In genomic region chr15:97811307-97811706, GRCm38 (mm10) we compare ENCODE assay signal across 27 mouse cellular contexts. TPM values are rescaled to one million over a fixed set of nuclear protein-coding genes. Genes with fewer than 3 reads are reported as not detected.
DNase-seq lines count a peak whose midpoint lies in the region; ATAC-seq and TF ChIP-seq lines count a peak whose summit lies in the region.
"Had no signal": no experiment of that assay in that cellular context is flagged by ENCODE, and none has a peak within 500 bp of the region (broad histone marks: within the 10 kb centered on the region; RNA-seq: fewer than 3 reads in every experiment).

No protein-coding gene starts in this region.

- H3K27ac ChIP-seq in forebrain, embryonic 13.5 days: peak overlapping the region; percentile 57
- no peak overlapping the region for H3K27ac ChIP-seq in forebrain, embryonic 10.5 days
- peak overlapping the region; percentile 88 for H3K27ac ChIP-seq in heart, postnatal 0 days (ENCODE audit: low read depth)
- 0 out of 2 replicates have a peak overlapping the region, but pooled peaks have one; percentile 68 for H3K27ac ChIP-seq in limb, embryonic 15.5 days
- H3K27ac ChIP-seq in limb, embryonic 10.5 days: no peak overlapping the region
- H3K27ac ChIP-seq: limb, embryonic 12.5 days; liver, embryonic 12.5 days; midbrain, embryonic 12.5 days had no signal

- H3K9me3 ChIP-seq in forebrain, embryonic 13.5 days (replicated peaks): no peaks in the 10 kb centered on the region
- H3K9me3 ChIP-seq in forebrain, embryonic 10.5 days: no peaks in the 10 kb centered on the region; the same call in 1 of the 2 replicates
- H3K9me3 ChIP-seq in heart, postnatal 0 days (replicated peaks; ENCODE audit: control insufficient read depth, low read length): no peaks in the 10 kb centered on the region
- H3K9me3 ChIP-seq in limb, embryonic 15.5 days: no peaks in the 10 kb centered on the region
- H3K9me3 ChIP-seq in limb, embryonic 10.5 days (replicated peaks): no peaks in the 10 kb centered on the region
- H3K9me3 ChIP-seq: embryonic facial prominence, embryonic 13.5 days; heart, embryonic 12.5 days; limb, embryonic 12.5 days; liver, embryonic 12.5 days; midbrain, embryonic 12.5 days; neural tube, embryonic 13.5 days had no signal

- ATAC-seq in forebrain, embryonic 13.5 days: no peak
- no peak for ATAC-seq in heart, postnatal 0 days (ENCODE audit: insufficient read depth, low read depth)
- ATAC-seq in limb, embryonic 15.5 days (ENCODE audit: insufficient number of reproducible peaks, low FRiP score, low TSS enrichment, low read depth): no peak
- ATAC-seq: activated CD4-positive, CD25-positive, alpha-beta regulatory T cell, adult 4 months; inflammation-experienced regulatory T-cells, adult 6 months; liver, embryonic 12.5 days had no signal

- H3K4me1 ChIP-seq in forebrain, embryonic 13.5 days: peaks cover 28% of the 10 kb centered on the region
- peaks cover 37% of the 10 kb centered on the region for H3K4me1 ChIP-seq in forebrain, embryonic 10.5 days
- peaks cover 43% of the 10 kb centered on the region for H3K4me1 ChIP-seq in heart, postnatal 0 days (ENCODE audit: control insufficient read depth, insufficient read depth)
- H3K4me1 ChIP-seq in limb, embryonic 15.5 days: peaks cover 43% of the 10 kb centered on the region
- peaks cover 28% of the 10 kb centered on the region for H3K4me1 ChIP-seq in limb, embryonic 10.5 days

- TF ChIP-seq POLR2A in myocyte (IDR thresholded peaks at IDR 0.05; ENCODE audit: insufficient read length, low read depth): no peak

- no peak overlapping the region for H3K4me3 ChIP-seq in forebrain, embryonic 13.5 days
- no peak overlapping the region for H3K4me3 ChIP-seq in forebrain, embryonic 10.5 days
- no peak overlapping the region for H3K4me3 ChIP-seq in heart, postnatal 0 days (ENCODE audit: low read depth, low read length)
- no peak overlapping the region for H3K4me3 ChIP-seq in limb, embryonic 15.5 days
- H3K4me3 ChIP-seq in limb, embryonic 10.5 days: no peak overlapping the region
- no peak overlapping the region for H3K4me3 ChIP-seq in myocyte
- H3K4me3 ChIP-seq: embryonic facial prominence, embryonic 13.5 days; erythroblast, embryonic 14.5 days; heart, embryonic 12.5 days; limb, embryonic 12.5 days; liver, embryonic 12.5 days; midbrain, embryonic 12.5 days; neural tube, embryonic 13.5 days had no signal

- no peak overlapping the region for H3K4me2 ChIP-seq in forebrain, embryonic 13.5 days
- no peak overlapping the region for H3K4me2 ChIP-seq in heart, postnatal 0 days (ENCODE audit: low read depth, low read length)
- H3K4me2 ChIP-seq in limb, embryonic 15.5 days: no peak overlapping the region
- H3K4me2 ChIP-seq in myocyte (ENCODE audit: low read depth): peak overlapping the region; percentile 73
- H3K4me2 ChIP-seq: embryonic facial prominence, embryonic 13.5 days; heart, embryonic 12.5 days; hindbrain, embryonic 14.5 days; limb, embryonic 12.5 days; liver, embryonic 12.5 days; midbrain, embryonic 12.5 days; neural tube, embryonic 13.5 days had no signal

- no peak for TF ChIP-seq CTCF in heart, postnatal 0 days (IDR thresholded peaks at IDR 0.05; ENCODE audit: low read depth)

- H3K79me2 ChIP-seq in myocyte (ENCODE audit: control insufficient read depth, insufficient read depth): peaks cover 9% of the 10 kb centered on the region

- H3ac ChIP-seq in myocyte (ENCODE audit: control insufficient read depth, insufficient read length): no peak overlapping the region

- H3K9ac ChIP-seq in forebrain, embryonic 13.5 days: no peak overlapping the region
- H3K9ac ChIP-seq in heart, postnatal 0 days (replicated peaks; ENCODE audit: low read depth, low read length): no peak overlapping the region
- no peak overlapping the region for H3K9ac ChIP-seq in limb, embryonic 15.5 days
- H3K9ac ChIP-seq: hindbrain, embryonic 14.5 days; limb, embryonic 12.5 days; liver, embryonic 12.5 days; midbrain, embryonic 12.5 days had no signal

- no peak for DNase-seq in forebrain, embryonic 10.5 days (ENCODE audit: extremely low spot score, low spot score)
- no peak for DNase-seq in heart, postnatal 0 days (ENCODE audit: low spot score)
- no peak for DNase-seq in heart, adult 18-20 months
- DNase-seq in limb, embryonic 10.5 days (ENCODE audit: low spot score): no peak
- DNase-seq in left cerebral cortex, adult 8-10 months (ENCODE audit: low spot score in 2 of 2): no peak
- DNase-seq: adrenal gland, postnatal 14 days; embryo, embryonic 11 days; heart, postnatal 4 days; kidney, adult 9 months; kidney, postnatal 4 days; layer of hippocampus, adult 9-11 months; lung, adult 18-20 months; lung, postnatal 10 days; thymus, postnatal 14 days had no signal

- H3K27me3 ChIP-seq in forebrain, embryonic 13.5 days: no peaks in the 10 kb centered on the region
- no peaks in the 10 kb centered on the region for H3K27me3 ChIP-seq in forebrain, embryonic 10.5 days (ENCODE audit: poor library complexity, severe bottlenecking)
- H3K27me3 ChIP-seq in heart, postnatal 0 days (ENCODE audit: control insufficient read depth, insufficient read depth, low read length): no peaks in the 10 kb centered on the region
- H3K27me3 ChIP-seq in limb, embryonic 15.5 days: no peaks in the 10 kb centered on the region
- no peaks in the 10 kb centered on the region for H3K27me3 ChIP-seq in limb, embryonic 10.5 days (ENCODE audit: low read depth, poor library complexity, severe bottlenecking)
- H3K27me3 ChIP-seq in myocyte (ENCODE audit: control insufficient read depth, insufficient read depth, insufficient read length): no peaks in the 10 kb centered on the region
- H3K27me3 ChIP-seq: embryonic facial prominence, embryonic 13.5 days; heart, embryonic 12.5 days; limb, embryonic 12.5 days; liver, embryonic 12.5 days; midbrain, embryonic 12.5 days; neural tube, embryonic 13.5 days had no signal

- TF ChIP-seq EP300 in heart, postnatal 0 days (IDR thresholded peaks at IDR 0.05; ENCODE audit: low read depth): no peak

- peaks cover 52% of the 10 kb centered on the region for H3K36me3 ChIP-seq in forebrain, embryonic 13.5 days (ENCODE audit: poor library complexity, severe bottlenecking)
- H3K36me3 ChIP-seq in forebrain, embryonic 10.5 days (replicated peaks): peaks cover 61% of the 10 kb centered on the region
- H3K36me3 ChIP-seq in heart, postnatal 0 days (replicated peaks; ENCODE audit: control insufficient read depth, insufficient read depth, low read length): peaks cover 51% of the 10 kb centered on the region
- peaks cover 50% of the 10 kb centered on the region for H3K36me3 ChIP-seq in limb, embryonic 15.5 days
- H3K36me3 ChIP-seq in limb, embryonic 10.5 days: peaks cover 63% of the 10 kb centered on the region
- H3K36me3 ChIP-seq in myocyte (ENCODE audit: control insufficient read depth, insufficient read depth): peaks cover 4% of the 10 kb centered on the region

- WGBS in forebrain, embryonic 13.5 days: 87% methylated on average over 9 of the region's 9 CpGs
- WGBS in forebrain, embryonic 10.5 days: 89% methylated on average over 9 of the region's 9 CpGs
- WGBS in heart, postnatal 0 days: 88% methylated on average over 9 of the region's 9 CpGs
- 86% methylated on average over 9 of the region's 9 CpGs for WGBS in limb, embryonic 15.5 days
- WGBS in limb, embryonic 10.5 days: 92% methylated on average over 9 of the region's 9 CpGs

TF ChIP-seq in myocyte, 11 proteins besides CTCF, POLR2A, EP300 and RAD21 (continues in another document):
- TF ChIP-seq MYOG (IDR thresholded peaks at IDR 0.05; ENCODE audit: control insufficient read depth in 1 of 3, insufficient read depth in 1 of 3, insufficient read length in 2 of 3, low read depth in 2 of 3) (no peak), POLR2AphosphoS2 (IDR thresholded peaks at IDR 0.05; ENCODE audit: insufficient read length, low read depth) (no peak), TCF3 (IDR thresholded peaks at IDR 0.05; ENCODE audit: insufficient read length, low read depth) (no peak), MAX (IDR thresholded peaks at IDR 0.05; ENCODE audit: low read depth) (no peak)

RNA-seq across cellular contexts. Expression of gene Slc48a1, which starts 33.0 kb away (rescaled TPM):
- 44.1 and 45.2 TPM in 2 replicates for polyA plus RNA-seq in forebrain, embryonic 13.5 days (2015; fragmentation: Nextera tagmentation; extraction: Ambion mirVana)
- 28.7 and 32.2 TPM in 2 replicates for polyA plus RNA-seq in forebrain, embryonic 10.5 days (2016; fragmentation: Nextera tagmentation; extraction: Ambion mirVana)
- total RNA-seq in heart, postnatal 0 days (2014; rRNA removed; ENCODE audit: low replicate concordance): 56.5 and 76.1 TPM in 2 replicates
- 90.9 and 92.1 TPM in 2 replicates for polyA plus RNA-seq in heart, postnatal 0 days (2015; fragmentation: Nextera tagmentation; extraction: Ambion mirVana)
- 10 to 100 TPM; 57.9 to 69.7 TPM for total RNA-seq in heart, adult 18-20 months (2021)
- 58.7 and 59.0 TPM in 2 replicates for polyA plus RNA-seq in limb, embryonic 15.5 days (2015; fragmentation: Nextera tagmentation; extraction: Ambion mirVana)
- 17.0 and 23.5 TPM in 2 replicates for polyA plus RNA-seq in limb, embryonic 10.5 days (2016; fragmentation: Nextera tagmentation; extraction: Ambion mirVana)
- polyA plus RNA-seq in myocyte (2012; fragmentation: generic; extraction: Trizol): 52.7 TPM
- 100 to 1,000 TPM; 149 to 181 (median 177) TPM for total RNA-seq in left cerebral cortex, adult 8-10 months (2022)

RNA-seq across cellular contexts. Expression of gene Hdac7, which starts 33.0 kb away (rescaled TPM):
- polyA plus RNA-seq in forebrain, embryonic 13.5 days (2015; fragmentation: Nextera tagmentation; extraction: Ambion mirVana): 20.3 and 23.3 TPM in 2 replicates
- 21.6 and 25.3 TPM in 2 replicates for polyA plus RNA-seq in forebrain, embryonic 10.5 days (2016; fragmentation: Nextera tagmentation; extraction: Ambion mirVana)
- 34.4 and 36.9 TPM in 2 replicates for total RNA-seq in heart, postnatal 0 days (2014; rRNA removed; ENCODE audit: low replicate concordance)
- polyA plus RNA-seq in heart, postnatal 0 days (2015; fragmentation: Nextera tagmentation; extraction: Ambion mirVana): 15.6 TPM in 2 replicates
- 10 to 100 TPM; 19.3 to 26.3 TPM for total RNA-seq in heart, adult 18-20 months (2021)
- polyA plus RNA-seq in limb, embryonic 15.5 days (2015; fragmentation: Nextera tagmentation; extraction: Ambion mirVana): 33.5 and 34.1 TPM in 2 replicates
- 28.5 and 32.1 TPM in 2 replicates for polyA plus RNA-seq in limb, embryonic 10.5 days (2016; fragmentation: Nextera tagmentation; extraction: Ambion mirVana)
- 17.4 TPM for polyA plus RNA-seq in myocyte (2012; fragmentation: generic; extraction: Trizol)
- total RNA-seq in left cerebral cortex, adult 8-10 months (2022): 10 to 100 TPM; 27.7 to 34.7 (median 32.9) TPM

RNA-seq across cellular contexts. Expression of gene Rapgef3, which starts 43.5 kb away (rescaled TPM):
- polyA plus RNA-seq in forebrain, embryonic 13.5 days (2015; fragmentation: Nextera tagmentation; extraction: Ambion mirVana): 6.7 and 7.8 TPM in 2 replicates
- 5.4 and 6.3 TPM in 2 replicates for polyA plus RNA-seq in forebrain, embryonic 10.5 days (2016; fragmentation: Nextera tagmentation; extraction: Ambion mirVana)
- 51.6 and 57.8 TPM in 2 replicates for total RNA-seq in heart, postnatal 0 days (2014; rRNA removed; ENCODE audit: low replicate concordance)
- polyA plus RNA-seq in heart, postnatal 0 days (2015; fragmentation: Nextera tagmentation; extraction: Ambion mirVana): 15.5 and 17.6 TPM in 2 replicates
- total RNA-seq in heart, adult 18-20 months (2021): 10 to 100 TPM; 21.8 to 23.3 TPM
- polyA plus RNA-seq in limb, embryonic 15.5 days (2015; fragmentation: Nextera tagmentation; extraction: Ambion mirVana): 9.8 and 10.7 TPM in 2 replicates
- 6.4 and 6.7 TPM in 2 replicates for polyA plus RNA-seq in limb, embryonic 10.5 days (2016; fragmentation: Nextera tagmentation; extraction: Ambion mirVana)
- polyA plus RNA-seq in myocyte (2012; fragmentation: generic; extraction: Trizol): 1.2 TPM
- 10 to 100 TPM; 38.3 to 61.9 (median 47.0) TPM for total RNA-seq in left cerebral cortex, adult 8-10 months (2022)
- polyA plus RNA-seq: activated CD4-positive, CD25-positive, alpha-beta regulatory T cell, adult 4 months; erythroblast, embryonic 14.5 days; inflammation-experienced regulatory T-cells, adult 6 months had no signal

Comparison
In these comparisons a context has a peak if more than half of its experiments do, and no peak if none do; other contexts are left out.
1. H3K27ac ChIP-seq: peak in forebrain, embryonic 13.5 days (single experiment), heart, postnatal 0 days (single experiment) and limb, embryonic 15.5 days (single experiment); none in forebrain, embryonic 10.5 days (single experiment) and limb, embryonic 10.5 days (single experiment).